Mouse (Mus musculus) forebrain, postnatal 0 days (tissue): Measurements from ENCODE around the gene Pld1. TPM values are rescaled to one million over a fixed set of nuclear protein-coding genes. Genes with fewer than 3 reads are reported as not detected.

Experiments
- ATAC-seq: fragments of 200-750 bp; cut with Nextera tagmentation; 2 replicates; pipeline ENCODE4 v1.8.0; 2017; ENCODE audit warnings: mild to moderate bottlenecking, moderate library complexity
- DNase-seq: peaks from one replicate; pipeline ENCODE4 v3.0.0-alpha.2; 2015
- H3K27ac ChIP-seq: fragments of 300-500 bp; sonication (generic); 2 replicates; pipeline ENCODE4 v1.5.1; 2014; ENCODE audit warnings: low read depth, mild to moderate bottlenecking, antibody characterized with exemption, low read length, moderate library complexity, mixed read lengths
- H3K27me3 ChIP-seq: fragments of 300-500 bp; sonication (generic); 2 replicates; pipeline ENCODE4 v1.6.1; 2014; ENCODE audit warnings: mild to moderate bottlenecking, low read length, mixed read lengths; ENCODE audit not compliant: insufficient read depth
- H3K36me3 ChIP-seq: fragments of 300-500 bp; sonication (generic); 2 replicates; pipeline ENCODE4 v1.6.1; 2014; ENCODE audit warnings: mild to moderate bottlenecking, moderate library complexity; ENCODE audit not compliant: insufficient read depth
- H3K4me1 ChIP-seq: fragments of 300-500 bp; sonication (generic); 2 replicates; pipeline ENCODE4 v1.6.1; 2014; ENCODE audit warnings: antibody characterized with exemption; ENCODE audit not compliant: insufficient read depth
- H3K4me2 ChIP-seq: fragments of 300-500 bp; sonication (generic); 2 replicates; pipeline ENCODE4 v1.6.1; 2014; ENCODE audit warnings: low read depth, mild to moderate bottlenecking, moderate library complexity
- H3K4me3 ChIP-seq: fragments of 300-500 bp; sonication (generic); 2 replicates; pipeline ENCODE4 v1.5.1; 2014; ENCODE audit warnings: low read depth, low read length, mixed read lengths
- H3K9ac ChIP-seq: fragments of 300-500 bp; sonication (generic); 2 replicates; pipeline ENCODE4 v1.6.1; 2014; ENCODE audit warnings: mild to moderate bottlenecking
- H3K9me3 ChIP-seq: fragments of 300-500 bp; sonication (generic); 2 replicates; pipeline ENCODE4 v1.6.1; 2016; ENCODE audit warnings: low read length
- CTCF ChIP-seq: sonication (generic); IDR thresholded peaks from 2 replicates; pipeline ENCODE4 v1.5.1; 2016; ENCODE audit warnings: antibody characterized with exemption, control low read depth, low read depth
- WGBS: fragments of 180-500 bp; shearing (Covaris S2); extraction: QIAGEN DNeasy Blood & Tissue Kit; methylation state at CpG from one replicate; pipeline ENCODE4 v1.1.7; 2014; 5-methylcytosine and 5-hydroxymethylcytosine counted together
- polyA plus RNA-seq: library from polyadenylated mRNA; unstranded; fragments of >200 nt; fragmentation: Nextera tagmentation; extraction: Ambion mirVana; gene quantifications from 2 replicates; pipeline ENCODE4 v1.2.1, GENCODE M21; 2015
- total RNA-seq: library from RNA; depleted of rRNA; stranded (reverse); fragments of >200 nt; gene quantifications from 2 replicates; pipeline ENCODE4 v1.2.3, GENCODE M21; 2014

Pld1 gene
- total and polyA plus RNA-seq, 2 experiments from 2014 or later: 3.5 to 13.5 TPM

- peaks cover 2% of the 10 kb centered on the region; the same call in 1 of the 2 replicates for H3K9me3 ChIP-seq
- TF ChIP-seq CTCF: no peak
- 70% methylated on average over 3 of the region's 3 CpGs for whole genome bisulfite sequencing
- H3K9ac ChIP-seq: no peak overlapping the region
- H3K27ac ChIP-seq: no peak overlapping the region
- no peaks in the 10 kb centered on the region for H3K36me3 ChIP-seq
- H3K27me3 ChIP-seq: no peaks in the 10 kb centered on the region
- ATAC-seq (no peak), DNase-seq (no peak)
- H3K4me1 ChIP-seq: no peaks in the 10 kb centered on the region
- no peak overlapping the region for H3K4me2 ChIP-seq
- no peak overlapping the region for H3K4me3 ChIP-seq
These were observed 14.5 kb upstream of the Pld1 start for GRCm38 (mm10) chr3:27924037-27924436.

DNA sequence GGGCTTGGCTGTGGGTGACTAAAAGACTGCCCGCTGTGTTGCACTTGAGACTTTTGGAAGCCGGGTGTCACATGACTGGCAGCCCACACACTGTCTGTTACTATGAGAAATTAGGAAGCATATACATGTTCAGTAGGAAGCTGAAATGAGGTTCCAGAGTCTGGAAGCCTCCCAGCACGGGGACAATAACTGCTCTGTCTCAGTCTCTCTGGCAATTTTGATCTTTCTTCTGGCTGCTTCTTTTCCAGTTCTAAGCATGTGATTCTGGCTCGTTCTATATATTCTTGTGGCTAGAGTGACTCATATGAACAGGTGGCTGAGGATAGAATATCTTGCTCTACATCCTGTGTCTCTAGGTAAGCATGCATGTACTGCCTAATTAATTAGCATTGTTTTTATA lies 9.3 kb upstream of the Pld1 start:
- H3K9me3 ChIP-seq: no peaks in the 10 kb centered on the region
- no peak for DNase-seq
- no peaks in the 10 kb centered on the region for H3K4me1 ChIP-seq
- no peak for TF ChIP-seq CTCF
- WGBS: 84% methylated on average over 4 of the region's 4 CpGs
- no peak overlapping the region for H3K9ac ChIP-seq
- no peaks in the 10 kb centered on the region for H3K27me3 ChIP-seq
- H3K4me2 ChIP-seq: no peak overlapping the region
- no peak overlapping the region for H3K27ac ChIP-seq
- no peak for ATAC-seq
- no peak overlapping the region for H3K4me3 ChIP-seq
- H3K36me3 ChIP-seq: no peaks in the 10 kb centered on the region

- H3K9ac ChIP-seq: no peak overlapping the region
- H3K4me2 ChIP-seq: no peak overlapping the region
- H3K36me3 ChIP-seq: no peaks in the 10 kb centered on the region
- no peak overlapping the region for H3K4me3 ChIP-seq
- no peak overlapping the region for H3K27ac ChIP-seq
- ATAC-seq: no peak
- no peaks in the 10 kb centered on the region for H3K9me3 ChIP-seq
- no peaks in the 10 kb centered on the region for H3K4me1 ChIP-seq
- TF ChIP-seq CTCF: no peak
- WGBS: 86% methylated on average over 5 of the region's 5 CpGs
- H3K27me3 ChIP-seq: no peaks in the 10 kb centered on the region
- DNase-seq: no peak
These were observed 6.1 kb upstream of the Pld1 start for GRCm38 (mm10) chr3:27932391-27932790.

DNA sequence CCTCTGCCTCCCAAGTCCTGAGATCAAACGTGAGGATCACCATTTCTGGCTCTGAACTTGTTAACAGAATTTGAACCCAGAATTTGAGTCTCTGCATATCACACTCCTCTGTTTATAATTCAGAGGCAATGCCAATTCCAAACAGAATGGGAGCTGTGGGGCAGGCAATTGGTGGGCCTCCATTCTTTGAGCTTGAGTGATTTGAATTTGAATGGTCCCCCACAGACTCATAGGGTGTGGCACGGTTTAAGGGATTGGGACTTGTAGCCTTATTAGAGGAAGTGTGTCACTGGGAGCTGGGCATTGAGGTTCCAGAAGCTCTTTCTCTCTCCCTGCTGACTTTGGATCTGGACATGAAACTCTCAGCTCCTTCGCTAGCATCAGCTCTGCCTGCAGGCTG lies 2.9 kb upstream of the Pld1 start:
- Histone ChIP-seq H3K27ac (no peak overlapping the region), H3K4me1 (no peaks in the 10 kb centered on the region), H3K9me3 (no peaks in the 10 kb centered on the region), H3K27me3 (peaks cover 8% of the 10 kb centered on the region), H3K4me2 (no peak overlapping the region), H3K4me3 (no peak overlapping the region), H3K9ac (no peak overlapping the region), H3K36me3 (no peaks in the 10 kb centered on the region)
- no peak for TF ChIP-seq CTCF
- no peak for DNase-seq
- ATAC-seq: no peak
- 62% methylated on average over 3 of the region's 3 CpGs for WGBS

- no peak for DNase-seq
These were observed 1.8 kb upstream of the Pld1 start for GRCm38 (mm10) chr3:27936731-27937130.

GRCm38 (mm10) chr3:27937144-27938110 lies 1.1 kb upstream of the Pld1 start:
- no peak overlapping the region for H3K4me3 ChIP-seq
- no peak overlapping the region for H3K27ac ChIP-seq
- WGBS: 79% methylated on average over 13 of the region's 13 CpGs
- ATAC-seq: no peak
- no peaks in the 10 kb centered on the region for H3K4me1 ChIP-seq
- H3K9ac ChIP-seq: no peak overlapping the region
- no peak for TF ChIP-seq CTCF
- H3K27me3 ChIP-seq: peaks cover 8% of the 10 kb centered on the region
- H3K4me2 ChIP-seq: no peak overlapping the region
- no peaks in the 10 kb centered on the region for H3K36me3 ChIP-seq
- no peak for DNase-seq
- H3K9me3 ChIP-seq: no peaks in the 10 kb centered on the region

More at GRCm38 (mm10) chr3:27936731-27937130, 1.8 kb upstream of the Pld1 start:
- Histone ChIP-seq H3K4me1 (no peaks in the 10 kb centered on the region), H3K27ac (no peak overlapping the region), H3K4me2 (no peak overlapping the region), H3K36me3 (no peaks in the 10 kb centered on the region), H3K27me3 (peaks cover 8% of the 10 kb centered on the region), H3K9ac (no peak overlapping the region), H3K9me3 (no peaks in the 10 kb centered on the region), H3K4me3 (no peak overlapping the region)
- TF ChIP-seq CTCF: no peak
- no peak for ATAC-seq
- 79% methylated on average over 5 of the region's 5 CpGs for WGBS

DNA sequence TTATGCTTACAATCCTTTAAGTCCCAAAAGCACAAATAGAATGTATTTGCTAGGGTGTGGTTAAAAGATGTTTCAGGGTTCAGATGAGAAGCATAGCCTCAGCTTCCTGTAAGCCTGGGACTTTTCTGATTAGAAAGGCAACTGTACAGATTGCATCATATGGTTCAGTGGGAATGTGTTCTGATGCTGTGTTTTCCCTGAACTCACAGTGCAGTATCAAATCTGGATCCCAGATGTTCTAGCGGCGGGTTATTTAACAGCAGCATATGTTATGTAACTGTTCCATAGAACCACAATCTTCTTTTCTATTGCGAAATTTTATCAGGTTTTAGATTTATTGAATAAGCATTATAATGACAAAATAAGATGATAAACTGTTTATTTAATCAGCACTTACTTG lies 3.1 kb downstream of the Pld1 start:
- no peak overlapping the region for H3K9ac ChIP-seq
- no peak overlapping the region for H3K4me3 ChIP-seq
- WGBS: 90% methylated on average over 3 of the region's 3 CpGs
- no peak overlapping the region for H3K27ac ChIP-seq
- ATAC-seq (no peak), DNase-seq (no peak)
- H3K27me3 ChIP-seq: peaks cover 8% of the 10 kb centered on the region
- no peaks in the 10 kb centered on the region for H3K9me3 ChIP-seq
- TF ChIP-seq CTCF: no peak
- no peaks in the 10 kb centered on the region for H3K4me1 ChIP-seq
- H3K36me3 ChIP-seq: no peaks in the 10 kb centered on the region
- H3K4me2 ChIP-seq: no peak overlapping the region
